Mouse (Mus musculus) lung, postnatal 36 days (tissue): ENCODE results near the gene Runx1.
A peak's percentile ranks its signal among the peaks of the same experiment; 100 is the strongest.

ENCODE experiments used
- DNase-seq: peaks from one replicate; pipeline ENCODE4 v3.0.0; 2022; ENCODE audit warnings: mixed read lengths

The Runx1 gene

GRCm38 (mm10) chr16:92825204-92825843 is 625 bp downstream of the Runx1 start:
- DNase-seq, result no peak

- peak; percentile 37 for DNase-seq
These were observed 1.2 kb downstream of the Runx1 start for GRCm38 (mm10) chr16:92824723-92825203.

- no peak for DNase-seq
These were observed 1.8 kb downstream of the Runx1 start for GRCm38 (mm10) chr16:92824003-92824722.

- no peak for DNase-seq
These were observed 2.5 kb downstream of the Runx1 start for GRCm38 (mm10) chr16:92823381-92823862.

- DNase-seq, result no peak
These were observed 3.3 kb downstream of the Runx1 start for GRCm38 (mm10) chr16:92822676-92823075.

- no peak for DNase-seq
These were observed 3.9 kb downstream of the Runx1 start for GRCm38 (mm10) chr16:92821938-92822629.

GRCm38 (mm10) chr16:92821596-92821937 is 4.4 kb downstream of the Runx1 start:
- no peak for DNase-seq

- DNase-seq, result no peak
These were observed 5.5 kb downstream of the Runx1 start for GRCm38 (mm10) chr16:92820451-92820850.

- DNase-seq, result no peak
These were observed 7.3 kb downstream of the Runx1 start for GRCm38 (mm10) chr16:92818480-92819269.

- DNase-seq, result no peak
These were observed 9.9 kb downstream of the Runx1 start for GRCm38 (mm10) chr16:92816092-92816491.

GRCm38 (mm10) chr16:92815195-92815527 is 10.8 kb downstream of the Runx1 start:
- DNase-seq, result no peak

GRCm38 (mm10) chr16:92814366-92815194 is 11.4 kb downstream of the Runx1 start:
- no peak for DNase-seq

GRCm38 (mm10) chr16:92812405-92812804 is 13.5 kb downstream of the Runx1 start:
- DNase-seq, result no peak

GRCm38 (mm10) chr16:92810568-92811240 is 15.2 kb downstream of the Runx1 start:
- DNase-seq, result no peak

GRCm38 (mm10) chr16:92807772-92808171 is 18.2 kb downstream of the Runx1 start:
- DNase-seq, result no peak

- no peak for DNase-seq
These were observed 22.8 kb downstream of the Runx1 start for GRCm38 (mm10) chr16:92803076-92803580.

GRCm38 (mm10) chr16:92801567-92801966 is 24.4 kb downstream of the Runx1 start:
- peak; percentile 71 for DNase-seq

- peak; percentile 44 for DNase-seq
These were observed 25.1 kb downstream of the Runx1 start for GRCm38 (mm10) chr16:92800845-92801244.

GRCm38 (mm10) chr16:92799940-92800339 is 26.0 kb downstream of the Runx1 start:
- no peak for DNase-seq

GRCm38 (mm10) chr16:92794197-92794596 is 31.8 kb downstream of the Runx1 start:
- no peak for DNase-seq

- no peak for DNase-seq
These were observed 32.2 kb downstream of the Runx1 start for GRCm38 (mm10) chr16:92793741-92794140.
